Mouse (Mus musculus) lung, embryonic 16.5 days (tissue): ENCODE measurements at regions not wholly inside any gene's neighbourhood (a gene's known extent, or its start where the extent isn't known, plus 50 kb on each side); places are given as distances from the start of the nearest gene placed in this dataset.

Source experiments
- ATAC-seq: fragments of 200-750 bp; cut with Nextera tagmentation; 2 replicates; pipeline ENCODE4 v1.8.0; 2017; ENCODE audit warnings: low read depth, mild to moderate bottlenecking, moderate library complexity
- H3K27ac ChIP-seq: fragments of 300-500 bp; sonication (generic); 2 replicates; pipeline ENCODE4 v1.5.1; 2014; ENCODE audit warnings: mild to moderate bottlenecking, control low read depth, low read length
- H3K27me3 ChIP-seq: fragments of 300-500 bp; sonication (generic); 2 replicates; pipeline ENCODE4 v1.6.1; 2014; ENCODE audit warnings: low read depth, low read length, mixed read lengths; ENCODE audit not compliant: control insufficient read depth, insufficient read depth
- H3K36me3 ChIP-seq: fragments of 300-500 bp; sonication (generic); 2 replicates; pipeline ENCODE4 v1.6.1; 2014; ENCODE audit warnings: low read length; ENCODE audit not compliant: control insufficient read depth, insufficient read depth
- H3K4me1 ChIP-seq: fragments of 300-500 bp; sonication (generic); replicated peaks from 2 replicates; pipeline ENCODE4 v1.6.1; 2014; ENCODE audit warnings: low read length, mixed read lengths; ENCODE audit not compliant: control insufficient read depth, insufficient read depth
- H3K4me2 ChIP-seq: fragments of 300-500 bp; sonication (generic); 2 replicates; pipeline ENCODE4 v1.6.1; 2014; ENCODE audit warnings: low read depth, low read length, control low read depth
- H3K4me3 ChIP-seq: fragments of 300-500 bp; sonication (generic); 2 replicates; pipeline ENCODE4 v1.5.1; 2014; ENCODE audit warnings: mild to moderate bottlenecking, low read length, control low read depth
- H3K9ac ChIP-seq: fragments of 300-500 bp; sonication (generic); 2 replicates; pipeline ENCODE4 v1.6.1; 2014; ENCODE audit warnings: low read length, control low read depth
- H3K9me3 ChIP-seq: fragments of 300-500 bp; sonication (generic); 2 replicates; pipeline ENCODE4 v1.6.1; 2016; ENCODE audit warnings: low read length; ENCODE audit not compliant: control insufficient read depth
- WGBS: fragments of 180-500 bp; shearing (Covaris S2); extraction: QIAGEN DNeasy Blood & Tissue Kit; methylation state at CpG from one replicate; pipeline ENCODE4 v1.1.7; 2014; 5-methylcytosine and 5-hydroxymethylcytosine counted together

DNA sequence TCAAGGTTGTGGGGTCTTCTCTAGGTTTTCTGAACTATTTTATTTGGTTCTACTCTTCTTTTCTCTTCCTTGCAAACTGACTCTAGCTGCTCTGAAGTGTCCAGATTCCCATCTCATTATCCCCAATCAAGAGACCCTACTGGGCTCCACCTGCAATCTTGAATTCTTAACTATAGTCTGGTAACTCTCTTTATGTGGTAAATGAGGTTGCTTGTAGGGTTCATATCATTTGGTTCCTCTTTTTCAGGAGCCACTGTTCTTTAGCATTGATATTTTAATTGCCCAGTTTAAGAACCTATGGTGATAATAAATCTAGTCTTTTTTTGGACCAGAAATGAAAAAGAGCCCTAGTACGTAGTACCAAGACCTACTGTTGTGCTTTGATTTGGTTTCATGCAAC is 90.7 kb downstream of the Plk2 start:
- Histone ChIP-seq H3K36me3 (no peaks in the 10 kb centered on the region), H3K27me3 (no peaks in the 10 kb centered on the region), H3K9me3 (no peaks in the 10 kb centered on the region), H3K4me1 (no peaks in the 10 kb centered on the region), H3K9ac (no peak overlapping the region), H3K4me2 (no peak overlapping the region), H3K4me3 (no peak overlapping the region), H3K27ac (no peak overlapping the region)
- ATAC-seq, result no peak
- 96% methylated on average over 1 of the region's 1 CpGs for WGBS

DNA sequence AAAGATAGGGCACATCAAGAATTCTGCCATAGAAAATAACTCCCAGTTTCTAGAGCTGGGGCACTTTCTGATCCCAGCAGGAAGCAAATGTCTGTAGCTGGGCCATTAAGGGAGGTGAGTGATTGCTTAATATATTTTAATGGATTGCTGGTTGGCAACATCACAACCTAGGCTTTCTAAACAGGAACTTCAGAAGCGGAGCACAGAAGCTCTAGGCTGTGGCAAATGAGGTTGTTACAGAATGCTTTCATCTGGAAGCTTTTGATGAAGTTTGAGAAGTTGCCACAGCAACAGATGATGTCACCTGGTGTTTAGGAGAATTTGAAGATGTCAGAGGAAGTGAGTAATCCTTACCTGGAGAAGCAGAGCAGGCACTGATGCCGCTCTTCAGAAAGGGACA is 95.3 kb downstream of the Plk2 start:
- ATAC-seq, result no peak
- H3K4me3 ChIP-seq, result no peak overlapping the region
- WGBS, result 79% methylated on average over 2 of the region's 2 CpGs
- H3K4me2 ChIP-seq, result no peak overlapping the region
- H3K36me3 ChIP-seq, result no peaks in the 10 kb centered on the region
- no peak overlapping the region for H3K9ac ChIP-seq
- H3K27me3 ChIP-seq, result no peaks in the 10 kb centered on the region
- H3K27ac ChIP-seq, result no peak overlapping the region
- H3K9me3 ChIP-seq, result no peaks in the 10 kb centered on the region
- peaks cover 7% of the 10 kb centered on the region; the same call in 1 of the 2 replicates for H3K4me1 ChIP-seq

DNA sequence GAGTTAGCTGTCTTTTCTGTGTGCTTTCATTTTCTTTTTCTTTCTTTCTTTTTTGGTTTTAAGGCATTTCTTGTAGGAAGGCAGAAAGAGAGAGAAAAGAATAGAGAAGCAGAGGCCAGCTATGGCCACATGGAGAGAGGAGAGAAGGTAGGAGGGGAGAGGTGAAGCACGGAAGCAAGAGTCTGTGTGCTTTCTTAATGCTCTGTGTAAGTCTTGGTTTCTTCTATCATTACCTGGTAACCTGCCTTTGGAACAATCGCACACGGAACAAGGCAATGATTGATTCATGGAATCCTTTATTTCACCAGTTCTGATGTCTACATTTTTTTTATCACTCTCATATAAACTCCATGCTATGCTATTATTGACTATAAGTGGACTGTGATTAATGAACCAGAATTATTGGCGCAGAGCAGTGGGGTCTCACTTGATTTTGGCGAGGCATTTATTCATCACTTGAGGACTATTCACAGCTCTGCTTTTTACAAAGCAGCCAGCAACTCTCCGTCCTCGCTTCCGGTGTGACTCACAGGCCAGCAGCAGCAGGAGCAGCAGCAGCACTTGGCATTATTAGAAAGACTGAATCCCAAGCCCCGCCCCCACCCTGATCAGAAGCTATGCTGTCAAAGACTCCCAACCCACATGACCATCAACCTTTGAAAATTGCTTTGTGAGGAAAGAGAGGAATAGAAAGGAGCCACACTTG is 97.6 kb downstream of the Plk2 start:
- Histone ChIP-seq H3K4me2 (no peak overlapping the region), H3K36me3 (no peaks in the 10 kb centered on the region), H3K9ac (no peak overlapping the region), H3K4me3 (no peak overlapping the region), H3K4me1 (peaks cover 7% of the 10 kb centered on the region; the same call in 1 of the 2 replicates), H3K27ac (no peak overlapping the region), H3K27me3 (no peaks in the 10 kb centered on the region), H3K9me3 (no peaks in the 10 kb centered on the region)
- ATAC-seq, result no peak
- WGBS, result 43% methylated on average over 9 of the region's 9 CpGs

DNA sequence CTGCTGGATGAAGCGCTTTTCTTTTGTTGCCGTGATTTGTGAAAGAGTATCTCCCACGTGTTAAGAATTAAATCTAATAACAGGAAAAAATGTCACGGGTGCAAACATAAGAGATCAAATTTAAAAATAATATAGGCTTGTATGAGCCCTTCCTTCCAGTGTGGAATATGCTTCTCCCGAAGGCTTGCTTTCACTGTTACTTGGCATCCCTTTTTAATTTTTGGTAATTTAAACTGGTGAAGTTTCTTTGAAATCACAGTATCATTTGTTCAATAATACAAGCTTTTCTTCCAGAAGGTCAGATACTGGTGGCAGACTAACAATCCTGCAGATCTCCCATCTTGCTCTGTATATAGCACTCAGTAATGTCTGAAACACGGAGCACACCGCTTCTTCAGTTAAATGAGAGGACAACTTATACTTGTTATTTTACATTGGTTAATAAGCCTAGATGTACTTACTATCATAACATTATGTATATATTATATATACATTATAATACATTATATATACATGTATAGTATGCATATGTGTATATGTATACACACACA is 98.2 kb downstream of the Plk2 start:
- no peak overlapping the region for H3K9ac ChIP-seq
- no peak overlapping the region for H3K27ac ChIP-seq
- no peaks in the 10 kb centered on the region for H3K36me3 ChIP-seq
- peaks cover 7% of the 10 kb centered on the region; the same call in 1 of the 2 replicates for H3K4me1 ChIP-seq
- WGBS, result 77% methylated on average over 7 of the region's 7 CpGs
- no peak overlapping the region for H3K4me2 ChIP-seq
- H3K4me3 ChIP-seq, result no peak overlapping the region
- H3K27me3 ChIP-seq, result no peaks in the 10 kb centered on the region
- no peaks in the 10 kb centered on the region for H3K9me3 ChIP-seq
- no peak for ATAC-seq

DNA sequence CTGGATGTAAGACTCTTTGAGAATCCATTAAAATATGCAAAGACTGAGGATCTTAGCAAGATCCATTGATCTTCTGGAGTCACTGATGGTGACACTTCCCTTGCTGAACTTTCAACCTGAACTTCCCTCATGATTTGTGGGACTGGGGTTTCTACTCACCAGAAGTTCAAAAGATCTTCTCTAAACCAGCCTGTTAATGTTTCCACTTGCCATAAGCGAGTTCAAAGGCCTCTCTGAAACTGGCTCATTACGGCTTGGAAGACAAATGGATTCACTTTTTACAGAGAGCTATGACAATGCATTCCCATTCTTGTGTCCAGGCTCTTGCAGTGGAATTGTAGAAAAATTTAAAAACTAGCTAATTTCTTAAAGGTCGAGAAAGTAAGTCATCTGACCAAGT is 102.6 kb downstream of the Plk2 start:
- no peak for ATAC-seq

DNA sequence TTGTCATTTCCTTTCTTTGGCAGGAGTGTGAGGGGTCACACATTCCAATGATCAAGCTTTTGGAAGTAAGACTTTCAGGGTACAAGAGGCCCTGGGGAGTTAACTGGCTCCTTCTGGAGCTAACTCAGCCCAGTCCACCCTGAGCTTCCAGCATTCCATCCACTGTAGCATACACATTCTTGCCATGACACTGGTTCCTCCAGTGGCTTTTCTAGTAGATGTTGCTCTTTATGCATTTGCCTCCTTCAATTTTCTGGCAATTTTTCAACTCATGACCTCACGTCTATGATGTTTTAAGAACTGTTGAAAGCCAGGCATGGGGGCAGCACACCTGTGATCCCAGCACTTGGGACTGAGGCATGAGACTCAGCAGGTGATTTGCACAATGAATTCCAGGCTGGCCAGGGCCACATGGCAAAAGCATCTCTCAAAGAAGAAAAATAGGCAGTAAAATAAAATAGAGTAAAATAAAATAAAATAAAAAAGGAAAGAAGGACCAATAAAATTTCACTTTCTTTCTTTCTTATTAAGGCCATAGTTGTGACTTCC is 113.0 kb downstream of the Plk2 start:
- 25% methylated on average over 1 of the region's 1 CpGs for WGBS
- Histone ChIP-seq H3K9ac (no peak overlapping the region), H3K27me3 (no peaks in the 10 kb centered on the region), H3K36me3 (no peaks in the 10 kb centered on the region), H3K4me2 (no peak overlapping the region), H3K27ac (no peak overlapping the region), H3K4me1 (peaks cover 5% of the 10 kb centered on the region; the same call in 1 of the 2 replicates), H3K9me3 (no peaks in the 10 kb centered on the region), H3K4me3 (no peak overlapping the region)
- ATAC-seq, result peak; percentile 60; the same call in 1 of the 2 replicates

More for the DNA sequence above, 102.6 kb downstream of the Plk2 start:
- Histone ChIP-seq H3K4me2 (no peak overlapping the region), H3K27ac (no peak overlapping the region), H3K9me3 (no peaks in the 10 kb centered on the region), H3K4me1 (peaks cover 4% of the 10 kb centered on the region; the same call in 1 of the 2 replicates), H3K36me3 (no peaks in the 10 kb centered on the region), H3K27me3 (no peaks in the 10 kb centered on the region), H3K9ac (no peak overlapping the region), H3K4me3 (no peak overlapping the region)
- WGBS, result 84% methylated on average over 3 of the region's 3 CpGs

DNA sequence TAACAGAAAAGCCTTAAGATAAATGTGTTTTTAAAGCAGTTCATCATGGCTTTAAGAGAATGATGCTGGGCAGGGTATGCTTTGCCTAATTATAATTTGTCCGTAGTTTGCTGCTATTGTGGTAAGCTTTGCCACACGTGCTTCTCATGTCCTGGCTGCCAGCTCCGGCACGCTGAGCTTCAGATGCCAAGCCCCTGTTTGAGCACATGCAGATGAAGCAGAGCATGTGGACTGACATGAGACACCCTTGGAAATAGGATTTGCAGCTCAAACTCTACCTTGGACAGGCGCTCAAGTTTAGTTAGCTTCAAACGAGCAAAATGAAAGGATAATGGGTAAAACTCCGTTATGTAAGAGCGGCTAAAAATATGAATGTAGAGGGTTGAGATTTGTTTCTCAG is 123.1 kb downstream of the Plk2 start:
- WGBS, result 78% methylated on average over 8 of the region's 8 CpGs
- Histone ChIP-seq H3K4me1 (no peaks in the 10 kb centered on the region), H3K36me3 (no peaks in the 10 kb centered on the region), H3K4me2 (no peak overlapping the region), H3K27ac (no peak overlapping the region), H3K27me3 (no peaks in the 10 kb centered on the region), H3K9me3 (no peaks in the 10 kb centered on the region), H3K9ac (no peak overlapping the region), H3K4me3 (no peak overlapping the region)
- no peak for ATAC-seq

DNA sequence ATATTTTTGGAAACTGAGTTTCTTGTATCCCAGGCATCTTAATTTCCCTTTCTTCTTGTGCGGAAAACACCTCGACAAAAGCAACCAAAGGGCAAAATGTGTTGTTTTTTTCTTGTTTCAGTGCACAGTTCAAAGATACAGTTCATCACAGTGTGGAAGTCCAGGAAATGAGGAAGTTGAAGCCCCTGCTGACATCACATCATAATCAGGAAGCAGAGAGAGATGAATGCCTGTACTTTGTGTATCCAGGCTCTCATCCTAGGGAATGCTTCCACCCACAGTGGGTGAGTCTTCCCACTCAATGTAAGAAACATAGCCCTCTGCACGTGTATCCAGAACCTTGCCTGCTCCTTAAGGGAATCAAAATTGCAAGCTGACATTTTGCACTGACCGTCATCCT is 128.1 kb downstream of the Plk2 start:
- Histone ChIP-seq H3K4me3 (no peak overlapping the region), H3K36me3 (no peaks in the 10 kb centered on the region), H3K9me3 (no peaks in the 10 kb centered on the region), H3K27me3 (no peaks in the 10 kb centered on the region), H3K27ac (no peak overlapping the region), H3K9ac (no peak overlapping the region), H3K4me2 (no peak overlapping the region), H3K4me1 (no peaks in the 10 kb centered on the region)
- ATAC-seq, result no peak
- WGBS, result 83% methylated on average over 4 of the region's 4 CpGs

DNA sequence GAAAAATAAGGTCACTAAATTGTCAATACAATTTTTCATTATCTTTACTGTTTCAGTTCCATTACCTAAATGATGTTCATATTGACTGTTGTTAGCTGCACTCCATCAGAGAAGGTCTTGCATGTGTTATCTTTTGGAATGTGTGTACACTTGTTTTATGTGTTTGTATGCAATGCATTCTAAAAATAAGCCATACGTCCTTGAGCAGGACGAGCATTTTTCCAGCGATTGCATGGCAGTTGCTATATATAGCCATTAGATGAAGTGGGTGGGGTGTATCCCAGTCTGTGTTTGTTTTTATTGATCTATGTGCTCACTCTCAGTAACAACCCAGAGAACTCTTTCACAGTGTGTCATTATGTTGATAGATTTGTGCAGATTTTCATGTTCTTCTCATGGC is 132.8 kb downstream of the Plk2 start:
- H3K4me3 ChIP-seq, result no peak overlapping the region
- ATAC-seq, result no peak
- no peaks in the 10 kb centered on the region for H3K9me3 ChIP-seq
- H3K36me3 ChIP-seq, result no peaks in the 10 kb centered on the region
- no peaks in the 10 kb centered on the region for H3K4me1 ChIP-seq
- H3K27ac ChIP-seq, result no peak overlapping the region
- no peaks in the 10 kb centered on the region for H3K27me3 ChIP-seq
- no peak overlapping the region for H3K4me2 ChIP-seq
- H3K9ac ChIP-seq, result no peak overlapping the region
- 36% methylated on average over 3 of the region's 3 CpGs for WGBS
